Mouse (Mus musculus) limb, embryonic 12.5 days (tissue): ENCODE data around the gene Vmn2r76. TPM values are rescaled to one million over a fixed set of nuclear protein-coding genes. Genes with fewer than 3 reads are reported as not detected.
"Not testable (repeated sequence)": the region's sequence is repeated elsewhere in the genome, so short reads cannot be mapped to it uniquely, and the experiment has no call there.

Experiments
- ATAC-seq: fragments of 200-750 bp; cut with Nextera tagmentation; 2 replicates; pipeline ENCODE4 v1.8.0; 2017; ENCODE audit warnings: low read depth, moderate TSS enrichment; ENCODE audit not compliant: insufficient number of reproducible peaks, insufficient read depth, low FRiP score, low TSS enrichment
- H3K27ac ChIP-seq: fragments of 300-500 bp; sonication (generic); 2 replicates; pipeline ENCODE4 v1.5.1; 2016; ENCODE audit warnings: mild to moderate bottlenecking, moderate library complexity
- H3K27me3 ChIP-seq: fragments of 300-500 bp; sonication (generic); 2 replicates; pipeline ENCODE4 v1.6.1; 2016; ENCODE audit warnings: mild to moderate bottlenecking, moderate library complexity
- H3K36me3 ChIP-seq: fragments of 300-500 bp; sonication (generic); 2 replicates; pipeline ENCODE4 v1.6.1; 2016; ENCODE audit warnings: mild to moderate bottlenecking, moderate library complexity
- H3K4me1 ChIP-seq: fragments of 300-500 bp; sonication (generic); replicated peaks from 2 replicates; pipeline ENCODE4 v1.6.1; 2016
- H3K4me2 ChIP-seq: fragments of 300-500 bp; sonication (generic); 2 replicates; pipeline ENCODE4 v1.6.1; 2016; ENCODE audit warnings: mild to moderate bottlenecking, moderate library complexity
- H3K4me3 ChIP-seq: fragments of 300-500 bp; sonication (generic); replicated peaks from 2 replicates; pipeline ENCODE4 v1.5.1; 2016; ENCODE audit warnings: mild to moderate bottlenecking
- H3K9ac ChIP-seq: fragments of 300-500 bp; sonication (generic); replicated peaks from 2 replicates; pipeline ENCODE4 v1.6.1; 2016; ENCODE audit warnings: mild to moderate bottlenecking, moderate library complexity
- H3K9me3 ChIP-seq: fragments of 300-500 bp; sonication (generic); 2 replicates; pipeline ENCODE4 v1.6.1; 2016; ENCODE audit warnings: mild to moderate bottlenecking, moderate library complexity
- WGBS: fragments of 180-500 bp; shearing (Covaris S2); methylation state at CpG from one replicate; pipeline ENCODE4 v1.1.7; 2016; 5-methylcytosine and 5-hydroxymethylcytosine counted together
- polyA plus RNA-seq: library from polyadenylated mRNA; unstranded; fragments of >200 nt; fragmentation: Nextera tagmentation; extraction: Ambion mirVana; gene quantifications from 2 replicates; pipeline ENCODE4 v1.2.1, GENCODE M21; 2016

Gene Vmn2r76
- not detected in 2 replicates for polyA plus RNA-seq

GRCm38 (mm10) chr7:86246208-86246607, at the start of gene Vmn2r76:
TSS of gene Vmn2r76 (minus strand) at chr7:86246308.
- no peaks in the 10 kb centered on the region for H3K36me3 ChIP-seq
- no peak within 1 kb of the TSS for H3K4me2 ChIP-seq
- H3K4me3 ChIP-seq = no peak within 1 kb of the TSS
- no peak for ATAC-seq
- H3K9me3 ChIP-seq = no peaks in the 10 kb centered on the region
- no peak within 1 kb of the TSS for H3K9ac ChIP-seq
- no peaks in the 10 kb centered on the region for H3K4me1 ChIP-seq
- H3K27me3 ChIP-seq = no peaks in the 10 kb centered on the region
- 75% methylated on average over 1 of the region's 1 CpGs for WGBS
- H3K27ac ChIP-seq = no peak within 1 kb of the TSS

GRCm38 (mm10) chr7:86277072-86277471, 31.0 kb upstream of the Vmn2r76 start, which contains the start of gene Olfr310:
TSS of gene Olfr310 (minus strand) at chr7:86277172.
- no peaks in the 10 kb centered on the region for H3K9me3 ChIP-seq
- ATAC-seq = no peak
- H3K27ac ChIP-seq = no peak within 1 kb of the TSS
- H3K4me2 ChIP-seq = no peak within 1 kb of the TSS
- 27% methylated on average over 1 of the region's 1 CpGs for WGBS
- H3K4me1 ChIP-seq = no peaks in the 10 kb centered on the region
- no peaks in the 10 kb centered on the region for H3K27me3 ChIP-seq
- H3K4me3 ChIP-seq = no peak within 1 kb of the TSS
- no peaks in the 10 kb centered on the region for H3K36me3 ChIP-seq
- H3K9ac ChIP-seq = no peak within 1 kb of the TSS

- no peaks in the 10 kb centered on the region for H3K27me3 ChIP-seq
- H3K9ac ChIP-seq = no peak overlapping the region
- no peak for ATAC-seq
- no peaks in the 10 kb centered on the region for H3K36me3 ChIP-seq
- no peak overlapping the region for H3K27ac ChIP-seq
- no peaks in the 10 kb centered on the region for H3K4me1 ChIP-seq
- H3K4me2 ChIP-seq = no peak overlapping the region
- no peaks in the 10 kb centered on the region for H3K9me3 ChIP-seq
- H3K4me3 ChIP-seq = no peak overlapping the region
Observed at GRCm38 (mm10) chr7:86211345-86211744, 34.8 kb downstream of the Vmn2r76 start.

- not testable (repeated sequence) for H3K9ac ChIP-seq, ATAC-seq, H3K4me3 ChIP-seq, H3K27ac ChIP-seq, H3K4me2 ChIP-seq, H3K36me3 ChIP-seq, H3K27me3 ChIP-seq, H3K4me1 ChIP-seq, H3K9me3 ChIP-seq
- 55% methylated on average over 1 of the region's 1 CpGs for WGBS
Observed at GRCm38 (mm10) chr7:86171678-86172077, 74.4 kb downstream of the Vmn2r76 start, which contains the start of gene Vmn2r75. TSS of gene Vmn2r75 (minus strand) at chr7:86171778.

Other genes with a start within 250 kb of the Vmn2r76 start
- not detected in 2 replicates for gene Vmn2r75, start 74.5 kb downstream of the Vmn2r76 start, polyA plus RNA-seq
- not detected in 2 replicates for gene Olfr310, start 30.9 kb upstream of the Vmn2r76 start, polyA plus RNA-seq
- not detected in 2 replicates for gene Olfr309, start 67.4 kb upstream of the Vmn2r76 start, polyA plus RNA-seq
- not detected in 2 replicates for gene Olfr308, start 79.3 kb upstream of the Vmn2r76 start, polyA plus RNA-seq
- gene Olfr307, start 91.3 kb upstream of the Vmn2r76 start, polyA plus RNA-seq = not detected in 2 replicates
- gene Olfr305, start 120.6 kb upstream of the Vmn2r76 start, polyA plus RNA-seq = not detected in 2 replicates
- not detected in 2 replicates for gene Olfr304, start 140.3 kb upstream of the Vmn2r76 start, polyA plus RNA-seq
- not detected in 2 replicates for gene Olfr303, start 151.5 kb upstream of the Vmn2r76 start, polyA plus RNA-seq
- gene Olfr301, start 157.5 kb upstream of the Vmn2r76 start, polyA plus RNA-seq = not detected in 2 replicates
- gene Olfr299, start 213.6 kb upstream of the Vmn2r76 start, polyA plus RNA-seq = not detected in 2 replicates
- gene Olfr298, start 246.2 kb upstream of the Vmn2r76 start, polyA plus RNA-seq = not detected in 2 replicates